Mouse (Mus musculus) lung, postnatal 0 days (tissue): ENCODE measurements around the gene Stat2. TPM values are rescaled to one million over a fixed set of nuclear protein-coding genes. Genes with fewer than 3 reads are reported as not detected.

Source experiments
- ATAC-seq: fragments of 200-750 bp; cut with Nextera tagmentation; 2 replicates; pipeline ENCODE4 v1.8.0; 2017; ENCODE audit warnings: moderate library complexity
- DNase-seq: peaks from one replicate; pipeline ENCODE4 v3.0.0-alpha.2; 2016; ENCODE audit warnings: low spot score
- H3K27ac ChIP-seq: fragments of 300-500 bp; sonication (generic); 2 replicates; pipeline ENCODE4 v1.5.1; 2014; ENCODE audit warnings: antibody characterized with exemption, mild to moderate bottlenecking, low read length, mixed read lengths
- H3K27me3 ChIP-seq: fragments of 300-500 bp; sonication (generic); replicated peaks from 2 replicates; pipeline ENCODE4 v1.6.1; 2014; ENCODE audit warnings: low read length, mixed read lengths; ENCODE audit not compliant: insufficient read depth
- H3K36me3 ChIP-seq: fragments of 300-500 bp; sonication (generic); 2 replicates; pipeline ENCODE4 v1.6.1; 2014; ENCODE audit warnings: low read length, mixed read lengths; ENCODE audit not compliant: insufficient read depth
- H3K4me1 ChIP-seq: fragments of 300-500 bp; sonication (generic); 2 replicates; pipeline ENCODE4 v1.6.1; 2014; ENCODE audit warnings: antibody characterized with exemption, low read depth, low read length, mixed read lengths; ENCODE audit not compliant: insufficient read depth
- H3K4me2 ChIP-seq: fragments of 300-500 bp; sonication (generic); replicated peaks from 2 replicates; pipeline ENCODE4 v1.6.1; 2014; ENCODE audit warnings: low read depth, mild to moderate bottlenecking, low read length, moderate library complexity, mixed read lengths
- H3K4me3 ChIP-seq: fragments of 300-500 bp; sonication (generic); 2 replicates; pipeline ENCODE4 v1.5.1; 2014; ENCODE audit warnings: low read depth, low read length
- H3K9ac ChIP-seq: fragments of 300-500 bp; sonication (generic); replicated peaks from 2 replicates; pipeline ENCODE4 v1.6.1; 2014; ENCODE audit warnings: low read depth, mild to moderate bottlenecking
- H3K9me3 ChIP-seq: fragments of 300-500 bp; sonication (generic); 2 replicates; pipeline ENCODE4 v1.6.1; 2016; ENCODE audit warnings: low read length, mixed read lengths
- CTCF ChIP-seq: IDR thresholded peaks from 2 replicates; pipeline ENCODE4 v1.5.1; 2016; ENCODE audit warnings: antibody characterized with exemption, mild to moderate bottlenecking
- EP300 ChIP-seq: IDR thresholded peaks from 2 replicates; pipeline ENCODE4 v1.6.1; 2016; ENCODE audit warnings: antibody characterized with exemption, mild to moderate bottlenecking, control low read depth
- WGBS: fragments of 180-500 bp; shearing (Covaris S2); extraction: QIAGEN DNeasy Blood & Tissue Kit; methylation state at CpG from one replicate; pipeline ENCODE4 v1.1.7; 2014; 5-methylcytosine and 5-hydroxymethylcytosine counted together
- polyA plus RNA-seq: library from polyadenylated mRNA; unstranded; fragments of >200 nt; fragmentation: Nextera tagmentation; extraction: Ambion mirVana; gene quantifications from 2 replicates; pipeline ENCODE4 v1.2.1, GENCODE M21; 2015

The Stat2 gene
- polyA plus RNA-seq, 1 experiment from 2014 or later = 11.8 TPM

DNA sequence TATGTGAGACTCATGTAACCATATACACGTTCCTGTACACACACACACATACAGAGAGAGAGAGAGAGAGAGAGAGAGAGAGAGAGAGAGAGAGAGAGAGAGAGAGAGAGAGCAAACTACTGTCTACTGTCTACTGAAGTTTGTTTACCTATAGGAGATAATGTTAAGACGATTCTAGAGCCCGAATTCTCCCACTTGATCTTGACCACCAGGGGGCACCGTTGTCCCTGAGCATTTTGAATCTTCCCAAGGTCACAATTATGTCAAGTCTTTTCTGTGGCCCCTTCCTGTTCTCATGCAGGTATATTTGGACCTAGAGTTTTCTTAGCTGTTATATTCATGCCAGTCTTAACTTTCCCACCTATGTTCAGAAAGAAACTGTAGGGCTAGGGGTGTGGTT is 65.2 kb downstream of the Stat2 start:
- ATAC-seq (no peak), DNase-seq (peak; percentile 86)
- no peaks in the 10 kb centered on the region for H3K27me3 ChIP-seq
- H3K9me3 ChIP-seq = no peaks in the 10 kb centered on the region
- no peak overlapping the region for H3K27ac ChIP-seq
- no peaks in the 10 kb centered on the region for H3K36me3 ChIP-seq
- TF ChIP-seq CTCF = peak; percentile 90
- TF ChIP-seq EP300 = no peak
- H3K4me3 ChIP-seq = no peak overlapping the region
- WGBS = 0% methylated on average over 4 of the region's 4 CpGs
- peaks cover 5% of the 10 kb centered on the region; the same call in 1 of the 2 replicates for H3K4me1 ChIP-seq
- H3K4me2 ChIP-seq = no peak overlapping the region
- H3K9ac ChIP-seq = no peak overlapping the region

DNA sequence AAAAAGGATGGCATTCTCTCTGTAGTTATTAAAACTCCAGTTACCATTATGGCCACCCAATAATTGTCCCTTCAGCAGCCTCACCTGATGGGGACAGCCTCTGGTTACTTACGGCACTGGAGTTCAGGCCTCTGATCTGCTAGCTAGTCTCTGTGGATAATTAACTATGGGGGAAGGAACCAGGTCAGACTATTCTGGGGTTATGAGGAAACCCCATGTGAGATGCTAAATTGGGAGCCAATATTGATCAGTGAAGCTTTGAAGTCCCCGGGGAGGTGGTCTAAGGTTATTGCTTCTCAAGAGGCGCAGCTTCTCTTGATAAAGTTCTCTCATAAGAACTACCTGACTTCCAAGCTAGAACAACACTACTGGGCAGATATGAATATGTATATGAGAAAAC is 65.8 kb downstream of the Stat2 start:
- no peak for ATAC-seq
- no peak for TF ChIP-seq EP300
- TF ChIP-seq CTCF = no peak
- no peaks in the 10 kb centered on the region for H3K36me3 ChIP-seq
- H3K4me1 ChIP-seq = peaks cover 5% of the 10 kb centered on the region; the same call in 1 of the 2 replicates
- H3K9me3 ChIP-seq = no peaks in the 10 kb centered on the region
- no peak for DNase-seq
- 91% methylated on average over 3 of the region's 3 CpGs for WGBS
- H3K9ac ChIP-seq = no peak overlapping the region
- no peak overlapping the region for H3K4me2 ChIP-seq
- no peak overlapping the region for H3K4me3 ChIP-seq
- H3K27me3 ChIP-seq = no peaks in the 10 kb centered on the region
- H3K27ac ChIP-seq = no peak overlapping the region

DNA sequence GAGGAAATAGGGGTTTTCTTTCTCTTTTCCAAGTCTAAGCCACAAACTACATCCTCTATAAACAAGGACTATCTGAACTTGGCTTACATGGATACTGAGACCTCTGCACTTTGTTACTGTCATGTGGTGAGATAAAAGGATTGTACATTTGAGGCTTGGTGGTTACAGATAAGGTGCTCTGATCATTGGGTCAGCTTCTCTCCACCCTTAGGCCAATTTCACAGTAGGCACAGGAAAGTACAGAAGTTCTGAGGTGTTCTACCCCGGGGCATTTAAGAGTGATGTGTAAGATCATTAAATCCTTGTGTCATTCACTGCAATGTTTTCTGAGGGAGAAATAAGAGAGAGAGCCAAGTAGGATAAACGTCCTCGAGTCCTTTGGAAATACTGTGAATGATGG is 66.2 kb downstream of the Stat2 start:
- H3K4me3 ChIP-seq = no peak overlapping the region
- peak overlapping the region; percentile 89; the same call in 1 of the 2 replicates for H3K4me2 ChIP-seq
- no peak for ATAC-seq
- 78% methylated on average over 3 of the region's 3 CpGs for WGBS
- H3K9me3 ChIP-seq = no peaks in the 10 kb centered on the region
- H3K9ac ChIP-seq = no peak overlapping the region
- H3K27ac ChIP-seq = no peak overlapping the region
- H3K36me3 ChIP-seq = no peaks in the 10 kb centered on the region
- peaks cover 5% of the 10 kb centered on the region; the same call in 1 of the 2 replicates for H3K4me1 ChIP-seq
- DNase-seq = no peak
- H3K27me3 ChIP-seq = no peaks in the 10 kb centered on the region
- TF ChIP-seq CTCF = no peak
- no peak for TF ChIP-seq EP300

DNA sequence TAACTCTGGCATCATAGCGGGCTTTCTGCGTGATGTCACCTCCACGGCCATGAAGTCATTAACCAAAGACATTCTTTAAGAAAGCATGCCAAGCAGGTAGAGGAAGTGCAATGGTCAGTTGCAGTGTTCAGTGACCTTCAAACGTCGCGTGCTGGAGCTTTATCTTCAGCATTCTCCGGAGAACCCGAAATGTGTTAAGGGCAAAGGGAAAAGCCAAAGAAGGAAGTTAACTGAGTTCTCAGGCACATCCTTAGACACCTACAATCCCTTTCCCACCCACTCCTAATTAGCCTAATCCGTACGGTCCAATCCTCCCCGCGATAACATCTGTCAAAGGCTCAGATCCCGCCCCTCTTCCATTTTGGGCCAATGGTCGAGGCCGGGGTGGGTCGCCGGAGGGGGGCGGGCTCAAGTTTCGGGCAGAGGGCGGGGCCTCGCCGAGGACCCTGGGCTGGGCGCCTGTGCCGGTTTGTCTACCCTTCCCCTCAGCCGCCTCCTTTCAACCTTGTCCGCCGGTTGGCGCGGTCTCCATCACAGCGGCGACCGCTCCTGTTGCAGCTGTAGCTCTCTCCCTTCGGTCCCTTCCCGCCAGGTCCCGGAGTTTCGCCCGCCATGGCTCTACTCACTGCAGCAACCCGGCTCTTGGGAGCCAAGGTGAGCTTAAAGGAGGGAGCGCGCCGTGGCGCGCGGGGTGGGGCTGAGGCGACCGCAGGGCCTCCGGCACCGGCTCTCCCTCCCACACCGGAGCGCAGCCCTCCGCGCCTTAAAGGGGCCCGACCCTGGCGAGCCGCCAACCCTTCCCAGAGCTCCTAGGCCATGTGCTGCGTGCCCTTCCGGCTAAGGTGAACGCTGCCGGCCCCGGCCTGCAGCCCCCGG is 67.2 kb downstream of the Stat2 start, which contains the start of gene Cs:
Cs (plus strand) TSS at position 429 of the 876 bp plus-strand sequence.
- Histone ChIP-seq H3K4me1 (peaks cover 5% of the 10 kb centered on the region; the same call in 1 of the 2 replicates), H3K27me3 (no peaks in the 10 kb centered on the region), H3K9me3 (no peaks in the 10 kb centered on the region), H3K4me2 (peak within 1 kb of the TSS; percentile 89), H3K9ac (peak within 1 kb of the TSS; percentile 80), H3K27ac (peak within 1 kb of the TSS; percentile 92), H3K4me3 (peak within 1 kb of the TSS; percentile 85), H3K36me3 (no peaks in the 10 kb centered on the region)
- under 1% methylated on average over 51 of the region's 61 CpGs for WGBS
- 0 out of 2 replicates have a peak, but pooled peaks have one; percentile 0 for TF ChIP-seq CTCF
- peak; percentile 9; the same call in 1 of the 2 replicates for TF ChIP-seq EP300
- DNase-seq (peak; percentile 99), ATAC-seq (peak; percentile 98)

DNA sequence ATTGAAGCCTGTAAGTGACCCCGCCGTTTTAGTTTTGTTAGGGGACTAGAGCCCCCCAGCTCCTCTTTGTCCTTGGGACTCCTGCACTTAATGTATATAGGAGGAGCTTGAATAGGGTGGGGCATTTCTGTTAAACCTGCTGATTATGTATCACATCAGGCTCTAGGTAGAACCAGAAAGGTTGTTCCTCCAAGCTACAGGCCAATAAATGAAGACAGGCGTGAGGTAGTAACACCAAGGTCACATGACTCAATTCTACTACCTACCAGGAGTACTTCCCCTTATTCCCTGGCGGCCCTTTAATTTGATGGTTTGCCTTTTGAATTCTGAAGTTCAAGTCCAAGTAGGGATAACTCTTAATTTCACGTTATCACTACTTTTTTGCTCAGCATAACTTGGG is 68.1 kb downstream of the Stat2 start:
- 11% methylated on average over 5 of the region's 5 CpGs for whole genome bisulfite sequencing
- Histone ChIP-seq H3K27me3 (no peaks in the 10 kb centered on the region), H3K9me3 (no peaks in the 10 kb centered on the region), H3K36me3 (no peaks in the 10 kb centered on the region), H3K9ac (peak overlapping the region; percentile 80), H3K4me3 (peak overlapping the region; percentile 85), H3K4me1 (peaks cover 5% of the 10 kb centered on the region; the same call in 1 of the 2 replicates), H3K27ac (peak overlapping the region; percentile 92), H3K4me2 (peak overlapping the region; percentile 89)
- ATAC-seq (no peak), DNase-seq (peak; percentile 36)
- no peak for TF ChIP-seq CTCF
- TF ChIP-seq EP300 = no peak

GRCm38 (mm10) chr10:128338948-128339347 is 68.6 kb downstream of the Stat2 start:
- Histone ChIP-seq H3K9ac (no peak overlapping the region), H3K27me3 (no peaks in the 10 kb centered on the region), H3K4me1 (peaks cover 5% of the 10 kb centered on the region; the same call in 1 of the 2 replicates), H3K27ac (no peak overlapping the region), H3K9me3 (no peaks in the 10 kb centered on the region), H3K4me3 (no peak overlapping the region), H3K36me3 (no peaks in the 10 kb centered on the region), H3K4me2 (no peak overlapping the region)
- DNase-seq (no peak), ATAC-seq (no peak)
- 56% methylated on average over 2 of the region's 2 CpGs for WGBS
- no peak for TF ChIP-seq EP300
